Mouse (Mus musculus): ENCODE measurements at regions not wholly inside any gene's neighbourhood (a gene's known extent, or its start where the extent isn't known, plus 50 kb on each side); places are given as distances from the start of the nearest gene placed in this dataset.

DNA sequence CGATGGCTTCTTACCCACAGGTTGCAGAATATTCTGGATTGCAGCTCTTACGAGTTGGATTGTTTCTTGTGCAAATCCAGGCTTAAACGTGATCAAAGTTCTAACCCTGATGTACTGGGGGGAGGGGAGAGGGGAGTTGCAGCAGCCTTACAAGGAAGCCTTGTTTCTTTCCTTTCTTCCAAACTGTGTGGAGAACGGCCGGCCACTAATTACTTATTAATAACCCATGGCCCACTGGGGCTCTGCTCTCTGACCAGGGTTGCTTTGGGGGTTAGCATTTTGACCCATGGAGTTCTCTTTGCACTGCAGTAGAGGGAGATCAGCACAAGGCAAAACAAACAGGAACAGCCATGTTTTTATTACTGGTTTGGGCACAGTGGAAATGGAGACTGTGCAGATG, 199.2 kb downstream of the Fam169b start:
- H3K27me3 ChIP-seq (replicated peaks; ENCODE audit: insufficient read depth, low read length): no peaks in the 10 kb centered on the region
- TF ChIP-seq CTCF (IDR thresholded peaks at IDR 0.05) (no peak), EP300 (IDR thresholded peaks at IDR 0.05) (no peak)
- 22% methylated on average over 5 of the region's 5 CpGs for WGBS
- H3K36me3 ChIP-seq (ENCODE audit: insufficient read depth, low read length): no peaks in the 10 kb centered on the region
- no peak overlapping the region for H3K4me2 ChIP-seq (replicated peaks; ENCODE audit: low read depth, low read length)
- no peak overlapping the region for H3K27ac ChIP-seq (ENCODE audit: low read length)
- no peak overlapping the region for H3K4me3 ChIP-seq (ENCODE audit: low read depth, low read length)
- no peak overlapping the region for H3K9ac ChIP-seq (replicated peaks; ENCODE audit: low read depth)
- DNase-seq (ENCODE audit: low spot score) (no peak), ATAC-seq (no peak)
- H3K4me1 ChIP-seq (ENCODE audit: insufficient read depth, low read depth, low read length): no peaks in the 10 kb centered on the region
- no peaks in the 10 kb centered on the region for H3K9me3 ChIP-seq (ENCODE audit: low read length)

DNA sequence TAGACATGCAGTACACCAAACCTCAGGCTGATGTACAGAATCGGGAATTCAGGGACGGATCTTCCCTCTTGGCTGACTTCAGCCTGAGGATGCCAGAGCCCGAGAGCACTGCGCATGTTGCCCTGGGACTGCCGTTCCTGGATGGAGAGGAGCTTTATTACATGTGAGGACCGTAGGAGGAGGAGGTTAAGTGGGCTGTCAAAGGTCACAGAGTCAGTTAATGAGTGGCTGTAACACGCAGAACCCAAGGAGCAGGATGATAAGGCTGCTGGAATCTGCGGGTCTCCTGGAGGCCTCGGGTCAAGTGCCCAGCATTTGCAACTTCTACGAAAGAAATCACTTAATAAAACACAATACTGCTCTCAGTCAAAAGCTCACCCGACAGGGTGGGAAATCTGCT, 197.3 kb downstream of the Fam169b start:
- Histone ChIP-seq H3K36me3 (ENCODE audit: insufficient read depth, low read length) (no peaks in the 10 kb centered on the region), H3K4me2 (replicated peaks; ENCODE audit: low read depth, low read length) (no peak overlapping the region), H3K27ac (ENCODE audit: low read length) (no peak overlapping the region), H3K9ac (replicated peaks; ENCODE audit: low read depth) (no peak overlapping the region), H3K27me3 (replicated peaks; ENCODE audit: insufficient read depth, low read length) (no peaks in the 10 kb centered on the region), H3K4me1 (ENCODE audit: insufficient read depth, low read depth, low read length) (no peaks in the 10 kb centered on the region), H3K9me3 (ENCODE audit: low read length) (no peaks in the 10 kb centered on the region), H3K4me3 (ENCODE audit: low read depth, low read length) (no peak overlapping the region)
- no peak for TF ChIP-seq EP300 (IDR thresholded peaks at IDR 0.05)
- TF ChIP-seq CTCF (IDR thresholded peaks at IDR 0.05): no peak
- WGBS: 29% methylated on average over 11 of the region's 11 CpGs
- ATAC-seq: no peak
- DNase-seq (ENCODE audit: low spot score): no peak

DNA sequence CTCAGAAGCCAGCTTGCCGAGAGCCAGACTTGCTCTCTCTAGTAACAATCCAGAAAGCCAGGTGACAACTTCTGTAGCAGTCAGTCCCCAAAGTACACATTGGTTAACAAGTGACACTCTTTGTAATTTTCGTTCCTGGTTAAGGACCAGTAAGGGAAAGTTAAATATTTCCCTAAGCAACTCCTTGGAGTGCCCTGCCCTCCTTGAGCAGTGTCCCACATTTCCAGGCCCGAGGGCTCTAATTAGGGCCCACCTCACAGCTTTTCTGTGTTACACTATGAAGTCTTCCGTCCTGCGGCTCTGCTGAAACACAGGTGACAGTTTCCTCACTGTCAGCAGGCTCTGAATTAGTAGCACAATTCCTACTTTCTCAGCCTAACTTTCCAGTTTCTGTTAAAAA, 194.9 kb downstream of the Fam169b start:
- no peaks in the 10 kb centered on the region for H3K9me3 ChIP-seq (ENCODE audit: low read length)
- no peaks in the 10 kb centered on the region for H3K36me3 ChIP-seq (ENCODE audit: insufficient read depth, low read length)
- DNase-seq (ENCODE audit: low spot score) (no peak), ATAC-seq (no peak)
- 58% methylated on average over 5 of the region's 5 CpGs for WGBS
- no peak overlapping the region for H3K4me2 ChIP-seq (replicated peaks; ENCODE audit: low read depth, low read length)
- H3K27ac ChIP-seq (ENCODE audit: low read length): no peak overlapping the region
- H3K27me3 ChIP-seq (replicated peaks; ENCODE audit: insufficient read depth, low read length): no peaks in the 10 kb centered on the region
- TF ChIP-seq EP300 (IDR thresholded peaks at IDR 0.05) (no peak), CTCF (IDR thresholded peaks at IDR 0.05) (no peak)
- no peaks in the 10 kb centered on the region for H3K4me1 ChIP-seq (ENCODE audit: insufficient read depth, low read depth, low read length)
- no peak overlapping the region for H3K4me3 ChIP-seq (ENCODE audit: low read depth, low read length)
- no peak overlapping the region for H3K9ac ChIP-seq (replicated peaks; ENCODE audit: low read depth)

DNA sequence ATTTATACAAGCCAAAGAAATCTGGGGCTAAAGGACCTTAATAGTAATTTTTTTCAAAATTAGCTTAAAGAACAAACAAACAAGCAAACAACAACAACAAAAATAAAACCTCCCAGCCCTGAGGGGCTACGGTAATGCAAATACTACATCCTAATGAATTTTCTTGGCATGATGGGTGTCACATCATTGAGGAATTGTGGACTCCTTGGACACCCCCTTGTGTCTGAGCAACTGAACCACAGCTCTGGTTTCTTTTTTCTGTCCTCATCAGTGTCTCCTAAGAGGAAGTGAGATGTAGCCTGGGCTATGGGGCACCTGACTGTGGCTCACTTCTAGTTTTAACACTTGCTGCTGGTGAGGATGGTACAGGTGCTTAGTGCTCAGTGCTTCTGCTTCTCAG, 184.2 kb downstream of the Fam169b start:
- 91% methylated on average over 1 of the region's 1 CpGs for WGBS
- Histone ChIP-seq H3K27ac (ENCODE audit: low read length) (no peak overlapping the region), H3K36me3 (ENCODE audit: insufficient read depth, low read length) (no peaks in the 10 kb centered on the region), H3K9me3 (ENCODE audit: low read length) (no peaks in the 10 kb centered on the region), H3K9ac (replicated peaks; ENCODE audit: low read depth) (no peak overlapping the region), H3K4me3 (ENCODE audit: low read depth, low read length) (no peak overlapping the region), H3K4me1 (ENCODE audit: insufficient read depth, low read depth, low read length) (no peaks in the 10 kb centered on the region), H3K4me2 (replicated peaks; ENCODE audit: low read depth, low read length) (no peak overlapping the region), H3K27me3 (replicated peaks; ENCODE audit: insufficient read depth, low read length) (no peaks in the 10 kb centered on the region)
- ATAC-seq (no peak), DNase-seq (ENCODE audit: low spot score) (no peak)
- TF ChIP-seq CTCF (IDR thresholded peaks at IDR 0.05): no peak
- TF ChIP-seq EP300 (IDR thresholded peaks at IDR 0.05): no peak

DNA sequence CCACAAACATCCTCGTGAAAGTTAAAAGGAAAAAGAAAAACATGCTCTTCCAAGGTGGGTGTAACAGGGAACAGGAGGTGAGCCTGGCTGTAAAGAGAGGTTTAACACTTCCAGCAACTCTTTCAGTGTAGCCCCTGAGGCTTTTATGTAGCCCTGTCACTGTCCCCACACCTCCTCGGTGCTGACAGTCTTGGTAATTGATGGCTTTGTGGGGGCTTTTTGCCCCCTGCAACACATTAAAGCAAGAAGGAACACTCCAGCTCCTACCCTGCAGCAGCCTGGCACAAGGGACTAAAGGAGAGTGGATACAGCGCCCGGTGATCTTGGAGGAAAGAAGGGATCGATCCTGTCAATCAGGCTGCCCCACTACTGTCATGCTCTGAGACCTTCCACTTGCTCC, 181.8 kb downstream of the Fam169b start:
- DNase-seq (ENCODE audit: low spot score): no peak
- H3K4me3 ChIP-seq (ENCODE audit: low read depth, low read length): no peak overlapping the region
- no peak overlapping the region for H3K4me2 ChIP-seq (replicated peaks; ENCODE audit: low read depth, low read length)
- no peaks in the 10 kb centered on the region for H3K27me3 ChIP-seq (replicated peaks; ENCODE audit: insufficient read depth, low read length)
- no peak for ATAC-seq
- no peak for TF ChIP-seq EP300 (IDR thresholded peaks at IDR 0.05)
- no peak for TF ChIP-seq CTCF (IDR thresholded peaks at IDR 0.05)
- no peaks in the 10 kb centered on the region for H3K4me1 ChIP-seq (ENCODE audit: insufficient read depth, low read depth, low read length)
- H3K36me3 ChIP-seq (ENCODE audit: insufficient read depth, low read length): no peaks in the 10 kb centered on the region
- 38% methylated on average over 5 of the region's 5 CpGs for WGBS
- H3K9me3 ChIP-seq (ENCODE audit: low read length): no peaks in the 10 kb centered on the region
- H3K27ac ChIP-seq (ENCODE audit: low read length): no peak overlapping the region
- H3K9ac ChIP-seq (replicated peaks; ENCODE audit: low read depth): no peak overlapping the region

DNA sequence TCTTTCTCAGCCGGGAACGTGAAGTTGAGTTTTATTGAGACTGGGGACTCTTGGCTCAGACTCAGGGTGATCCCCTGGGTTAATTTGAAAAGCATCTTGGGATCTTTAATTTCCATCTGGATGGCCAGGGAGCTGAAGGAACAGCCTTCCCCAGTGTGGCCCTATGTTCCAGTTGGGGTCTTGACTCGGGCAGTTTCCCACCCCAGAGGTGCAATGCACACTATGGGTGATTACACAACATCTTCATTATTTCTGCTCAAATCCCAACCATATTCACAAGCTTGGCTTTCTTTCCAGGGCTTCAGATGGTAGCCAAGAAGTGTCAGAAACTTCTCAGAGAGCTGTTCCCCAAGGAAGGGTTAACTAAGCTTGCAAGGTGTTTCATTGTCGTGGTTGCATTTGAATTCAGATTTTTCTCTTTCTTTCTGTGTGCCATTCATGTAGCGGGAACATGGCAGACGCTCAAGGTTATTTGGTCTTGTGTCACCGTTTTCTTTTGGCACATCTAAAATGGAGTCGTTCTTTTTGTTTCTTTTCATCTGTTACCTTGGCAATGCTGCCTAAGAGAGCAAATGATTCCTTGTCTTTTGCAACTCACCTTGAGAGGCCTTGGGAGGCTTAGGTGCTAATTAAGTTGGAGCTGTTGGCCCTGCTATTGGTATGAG, 179.5 kb downstream of the Fam169b start:
- Histone ChIP-seq H3K27me3 (replicated peaks; ENCODE audit: insufficient read depth, low read length) (no peaks in the 10 kb centered on the region), H3K4me2 (replicated peaks; ENCODE audit: low read depth, low read length) (no peak overlapping the region), H3K9ac (replicated peaks; ENCODE audit: low read depth) (no peak overlapping the region), H3K36me3 (ENCODE audit: insufficient read depth, low read length) (no peaks in the 10 kb centered on the region), H3K4me3 (ENCODE audit: low read depth, low read length) (no peak overlapping the region), H3K9me3 (ENCODE audit: low read length) (no peaks in the 10 kb centered on the region), H3K27ac (ENCODE audit: low read length) (no peak overlapping the region), H3K4me1 (ENCODE audit: insufficient read depth, low read depth, low read length) (no peaks in the 10 kb centered on the region)
- TF ChIP-seq EP300 (IDR thresholded peaks at IDR 0.05) (no peak), CTCF (IDR thresholded peaks at IDR 0.05) (no peak)
- DNase-seq (ENCODE audit: low spot score) (no peak), ATAC-seq (no peak)
- 83% methylated on average over 8 of the region's 8 CpGs for WGBS

Measured in lung, postnatal 0 days (tissue).